Mouse (Mus musculus) stomach, embryonic 14.5 days (tissue): ENCODE data around the gene Gm9945. TPM values are rescaled to one million over a fixed set of nuclear protein-coding genes. Genes with fewer than 3 reads are reported as not detected.

Experiments
- ATAC-seq: fragments of 200-750 bp; cut with Nextera tagmentation; 2 replicates; pipeline ENCODE4 v1.8.0; 2017; ENCODE audit warnings: low read depth, moderate TSS enrichment; ENCODE audit not compliant: insufficient number of reproducible peaks, insufficient read depth, low FRiP score
- H3K27ac ChIP-seq: fragments of 300-500 bp; sonication (generic); 2 replicates; pipeline ENCODE4 v1.5.1; 2014; ENCODE audit warnings: mild to moderate bottlenecking, low read length, moderate library complexity, mixed read lengths
- H3K27me3 ChIP-seq: fragments of 300-500 bp; sonication (generic); 2 replicates; pipeline ENCODE4 v1.6.1; 2014; ENCODE audit warnings: low read length, control low read depth, mixed read lengths; ENCODE audit not compliant: control insufficient read depth, insufficient read depth
- H3K36me3 ChIP-seq: fragments of 300-500 bp; sonication (generic); 2 replicates; pipeline ENCODE4 v1.6.1; 2014; ENCODE audit warnings: mild to moderate bottlenecking, control low read depth, low read length, moderate library complexity, mixed read lengths; ENCODE audit not compliant: control insufficient read depth, insufficient read depth
- H3K4me1 ChIP-seq: fragments of 300-500 bp; sonication (generic); 2 replicates; pipeline ENCODE4 v1.6.1; 2014; ENCODE audit warnings: low read length, control low read depth, mixed read lengths; ENCODE audit not compliant: control insufficient read depth, insufficient read depth
- H3K4me2 ChIP-seq: fragments of 300-500 bp; sonication (generic); replicated peaks from 2 replicates; pipeline ENCODE4 v1.6.1; 2014; ENCODE audit warnings: low read depth, low read length, control low read depth
- H3K4me3 ChIP-seq: fragments of 300-500 bp; sonication (generic); 2 replicates; pipeline ENCODE4 v1.5.1; 2014; ENCODE audit warnings: low read depth, low read length, control low read depth
- H3K9ac ChIP-seq: fragments of 300-500 bp; sonication (generic); replicated peaks from 2 replicates; pipeline ENCODE4 v1.6.1; 2014; ENCODE audit warnings: low read depth, mild to moderate bottlenecking, control low read depth, low read length, moderate library complexity, mixed read lengths
- H3K9me3 ChIP-seq: fragments of 300-500 bp; sonication (generic); 2 replicates; pipeline ENCODE4 v1.6.1; 2016; ENCODE audit warnings: low read depth, low read length, control low read depth; ENCODE audit not compliant: control insufficient read depth
- WGBS: fragments of 180-500 bp; shearing (Covaris S2); extraction: QIAGEN DNeasy Blood & Tissue Kit; methylation state at CpG from one replicate; pipeline ENCODE4 v1.1.7; 2014; 5-methylcytosine and 5-hydroxymethylcytosine counted together
- polyA plus RNA-seq: library from polyadenylated mRNA; unstranded; fragments of >200 nt; fragmentation: Nextera tagmentation; extraction: Ambion mirVana; gene quantifications from 2 replicates; pipeline ENCODE4 v1.2.1, GENCODE M21; 2014

Gene Gm9945
- polyA plus RNA-seq, 1 experiment from 2014 or later, result not detected

GRCm38 (mm10) chr11:53520122-53520978 lies 40.4 kb downstream of the Gm9945 start:
- peak; percentile 60; the same call in 1 of the 2 replicates for ATAC-seq
- Histone ChIP-seq H3K4me1 (peaks cover 23% of the 10 kb centered on the region; the same call in 1 of the 2 replicates), H3K36me3 (no peaks in the 10 kb centered on the region), H3K9ac (peak overlapping the region; percentile 67), H3K9me3 (no peaks in the 10 kb centered on the region), H3K27me3 (no peaks in the 10 kb centered on the region), H3K4me2 (peak overlapping the region; percentile 83), H3K27ac (peak overlapping the region; percentile 75), H3K4me3 (peak overlapping the region; percentile 84)
- WGBS, result 2% methylated on average over 23 of the region's 24 CpGs

- Histone ChIP-seq H3K27me3 (no peaks in the 10 kb centered on the region), H3K27ac (no peak overlapping the region)
Observed at GRCm38 (mm10) chr11:53521120-53521820, 41.3 kb downstream of the Gm9945 start.

GRCm38 (mm10) chr11:53521821-53522131 lies 41.8 kb downstream of the Gm9945 start:
- Histone ChIP-seq H3K27me3 (no peaks in the 10 kb centered on the region), H3K9me3 (no peaks in the 10 kb centered on the region), H3K4me2 (peak overlapping the region; percentile 83; the same call in 1 of the 2 replicates), H3K4me1 (peaks cover 23% of the 10 kb centered on the region; the same call in 1 of the 2 replicates), H3K4me3 (peak overlapping the region; percentile 84; the same call in 1 of the 2 replicates), H3K36me3 (no peaks in the 10 kb centered on the region), H3K9ac (no peak overlapping the region), H3K27ac (no peak overlapping the region)
- ATAC-seq, result no peak
- WGBS, result 85% methylated on average over 7 of the region's 7 CpGs

More at GRCm38 (mm10) chr11:53521120-53521820, 41.3 kb downstream of the Gm9945 start:
- H3K4me2 ChIP-seq, result peak overlapping the region; percentile 83
- peaks cover 23% of the 10 kb centered on the region; the same call in 1 of the 2 replicates for H3K4me1 ChIP-seq
- H3K36me3 ChIP-seq, result no peaks in the 10 kb centered on the region
- no peaks in the 10 kb centered on the region for H3K9me3 ChIP-seq
- 40% methylated on average over 16 of the region's 16 CpGs for WGBS
- no peak overlapping the region for H3K9ac ChIP-seq
- peak overlapping the region; percentile 84 for H3K4me3 ChIP-seq
- no peak for ATAC-seq

- no peaks in the 10 kb centered on the region for H3K27me3 ChIP-seq
- ATAC-seq, result no peak
- H3K27ac ChIP-seq, result no peak overlapping the region
- no peak overlapping the region for H3K4me2 ChIP-seq
- H3K9ac ChIP-seq, result no peak overlapping the region
- peaks cover 23% of the 10 kb centered on the region; the same call in 1 of the 2 replicates for H3K4me1 ChIP-seq
- 90% methylated on average over 3 of the region's 3 CpGs for WGBS
- H3K36me3 ChIP-seq, result no peaks in the 10 kb centered on the region
- no peaks in the 10 kb centered on the region for H3K9me3 ChIP-seq
- no peak overlapping the region for H3K4me3 ChIP-seq
Observed at GRCm38 (mm10) chr11:53522362-53522761, 42.4 kb downstream of the Gm9945 start.

- H3K9ac ChIP-seq, result no peak overlapping the region
- H3K4me1 ChIP-seq, result peaks cover 23% of the 10 kb centered on the region; the same call in 1 of the 2 replicates
- H3K27ac ChIP-seq, result no peak overlapping the region
- no peak overlapping the region for H3K4me3 ChIP-seq
- H3K4me2 ChIP-seq, result no peak overlapping the region
- no peaks in the 10 kb centered on the region for H3K27me3 ChIP-seq
- H3K36me3 ChIP-seq, result no peaks in the 10 kb centered on the region
- no peak for ATAC-seq
- H3K9me3 ChIP-seq, result no peaks in the 10 kb centered on the region
- WGBS, result 46% methylated on average over 9 of the region's 9 CpGs
Observed at GRCm38 (mm10) chr11:53522930-53523329, 43.0 kb downstream of the Gm9945 start.

GRCm38 (mm10) chr11:53523545-53524405 lies 43.8 kb downstream of the Gm9945 start:
- no peaks in the 10 kb centered on the region for H3K27me3 ChIP-seq
- no peaks in the 10 kb centered on the region for H3K9me3 ChIP-seq
- H3K9ac ChIP-seq, result no peak overlapping the region
- no peak for ATAC-seq
- WGBS, result 79% methylated on average over 14 of the region's 14 CpGs
- H3K4me2 ChIP-seq, result no peak overlapping the region
- H3K4me1 ChIP-seq, result peaks cover 27% of the 10 kb centered on the region; the same call in 1 of the 2 replicates
- no peaks in the 10 kb centered on the region for H3K36me3 ChIP-seq
- no peak overlapping the region for H3K4me3 ChIP-seq
- no peak overlapping the region for H3K27ac ChIP-seq

GRCm38 (mm10) chr11:53524905-53525304 lies 44.9 kb downstream of the Gm9945 start:
- Histone ChIP-seq H3K4me2 (no peak overlapping the region), H3K4me3 (no peak overlapping the region), H3K27ac (no peak overlapping the region), H3K27me3 (no peaks in the 10 kb centered on the region), H3K9ac (no peak overlapping the region), H3K4me1 (peaks cover 26% of the 10 kb centered on the region; the same call in 1 of the 2 replicates), H3K9me3 (no peaks in the 10 kb centered on the region), H3K36me3 (no peaks in the 10 kb centered on the region)
- no peak for ATAC-seq
- 75% methylated on average over 6 of the region's 6 CpGs for WGBS

GRCm38 (mm10) chr11:53525461-53525860 lies 45.5 kb downstream of the Gm9945 start:
- no peak for ATAC-seq
- peaks cover 24% of the 10 kb centered on the region; the same call in 1 of the 2 replicates for H3K4me1 ChIP-seq
- 48% methylated on average over 4 of the region's 4 CpGs for WGBS

More at GRCm38 (mm10) chr11:53525461-53525860, 45.5 kb downstream of the Gm9945 start:
- H3K27ac ChIP-seq, result no peak overlapping the region
- H3K4me2 ChIP-seq, result no peak overlapping the region
- H3K9ac ChIP-seq, result no peak overlapping the region
- H3K4me3 ChIP-seq, result no peak overlapping the region
- no peaks in the 10 kb centered on the region for H3K36me3 ChIP-seq
- no peaks in the 10 kb centered on the region for H3K9me3 ChIP-seq
- no peaks in the 10 kb centered on the region for H3K27me3 ChIP-seq
